Mouse (Mus musculus) ES-Bruce4 (cell line): ENCODE data around the gene Clcn5. TPM values are rescaled to one million over a fixed set of nuclear protein-coding genes. Genes with fewer than 3 reads are reported as not detected.
A peak's percentile ranks its signal among the peaks of the same experiment; 100 is the strongest.

ENCODE experiments used
- H3K27ac ChIP-seq: 2 replicates; pipeline ENCODE4 v1.5.1; 2012; ENCODE audit warnings: low read length, inconsistent platforms; ENCODE audit not compliant: insufficient read depth
- H3K27me3 ChIP-seq: 2 replicates; pipeline ENCODE4 v1.6.1; 2012; ENCODE audit warnings: mild to moderate bottlenecking, low read length, inconsistent platforms; ENCODE audit not compliant: control insufficient read depth, poor library complexity, insufficient read depth, severe bottlenecking
- H3K36me3 ChIP-seq: 2 replicates; pipeline ENCODE4 v1.6.1; 2012; ENCODE audit warnings: inconsistent platforms, mild to moderate bottlenecking, low read length, moderate library complexity; ENCODE audit not compliant: control insufficient read depth, poor library complexity, insufficient read depth, severe bottlenecking
- H3K4me1 ChIP-seq: one replicate; pipeline ENCODE4 v1.8.1; 2011; ENCODE audit warnings: low read length; ENCODE audit not compliant: control insufficient read depth, insufficient read depth
- H3K4me3 ChIP-seq: 2 replicates; pipeline ENCODE4 v1.5.1; 2011; ENCODE audit warnings: low read depth, mild to moderate bottlenecking, low read length
- H3K9ac ChIP-seq: 2 replicates; pipeline ENCODE4 v1.6.1; 2012; ENCODE audit warnings: low read depth, mild to moderate bottlenecking, inconsistent platforms; ENCODE audit not compliant: poor library complexity, severe bottlenecking
- H3K9me3 ChIP-seq: replicated peaks from 2 replicates; pipeline ENCODE4 v1.6.1; 2012; ENCODE audit warnings: mild to moderate bottlenecking, low read length, inconsistent platforms; ENCODE audit not compliant: control insufficient read depth, poor library complexity, insufficient read depth, severe bottlenecking
- CTCF ChIP-seq: IDR thresholded peaks from one replicate; pipeline ENCODE4 v1.8.1; 2011; ENCODE audit warnings: low read depth, low read length
- EP300 ChIP-seq: IDR thresholded peaks from 2 replicates; pipeline ENCODE4 v1.6.1; 2011; ENCODE audit warnings: low read depth, low read length; ENCODE audit not compliant: insufficient read depth
- POLR2A ChIP-seq: IDR thresholded peaks from one replicate; pipeline ENCODE4 v1.8.1; 2011; ENCODE audit warnings: low read length; ENCODE audit not compliant: insufficient read depth
- polyA plus RNA-seq: library from polyadenylated mRNA; stranded (reverse); fragments of >200 nt; gene quantifications from 2 replicates; pipeline ENCODE4 v1.2.4, GENCODE M21; 2011; ENCODE audit warnings: low read depth; ENCODE audit not compliant: missing spikeins, insufficient read depth, insufficient read length

The Clcn5 gene
- 43.1 and 47.2 TPM in 2 replicates for polyA plus RNA-seq

- Histone ChIP-seq H3K36me3 (no peaks in the 10 kb centered on the region), H3K27ac (no peak within 1 kb of the TSS), H3K9me3 (no peaks in the 10 kb centered on the region), H3K9ac (peak within 1 kb of the TSS; percentile 85), H3K4me3 (peak within 1 kb of the TSS; percentile 89), H3K27me3 (no peaks in the 10 kb centered on the region), H3K4me1 (no peaks in the 10 kb centered on the region)
- TF ChIP-seq EP300 (no peak), POLR2A (no peak), CTCF (no peak)
Measured at GRCm38 (mm10) chrX:7319089-7319721, at the start of gene Clcn5. Clcn5 (minus strand) TSS chrX:7319358.

- H3K27ac ChIP-seq, result no peak overlapping the region
- no peak overlapping the region for H3K9ac ChIP-seq
- H3K9me3 ChIP-seq, result no peaks in the 10 kb centered on the region
- H3K4me1 ChIP-seq, result no peaks in the 10 kb centered on the region
- no peak overlapping the region for H3K4me3 ChIP-seq
- H3K36me3 ChIP-seq, result no peaks in the 10 kb centered on the region
- TF ChIP-seq EP300 (no peak), POLR2A (no peak), CTCF (no peak)
- no peaks in the 10 kb centered on the region for H3K27me3 ChIP-seq
Measured at GRCm38 (mm10) chrX:7325455-7325854, 6.3 kb upstream of the Clcn5 start.

- Histone ChIP-seq H3K27ac (no peak overlapping the region), H3K27me3 (no peaks in the 10 kb centered on the region), H3K9ac (no peak overlapping the region), H3K4me1 (no peaks in the 10 kb centered on the region), H3K9me3 (no peaks in the 10 kb centered on the region), H3K4me3 (no peak overlapping the region), H3K36me3 (no peaks in the 10 kb centered on the region)
- TF ChIP-seq CTCF, result peak; percentile 43
- no peak for TF ChIP-seq POLR2A
Measured at GRCm38 (mm10) chrX:7322288-7322687, 3.1 kb upstream of the Clcn5 start.

- Histone ChIP-seq H3K4me3 (no peak overlapping the region), H3K36me3 (no peaks in the 10 kb centered on the region), H3K27me3 (no peaks in the 10 kb centered on the region), H3K4me1 (no peaks in the 10 kb centered on the region), H3K27ac (no peak overlapping the region), H3K9me3 (no peaks in the 10 kb centered on the region), H3K9ac (no peak overlapping the region)
- TF ChIP-seq POLR2A, result no peak
- no peak for TF ChIP-seq EP300
- TF ChIP-seq CTCF, result no peak
Measured at GRCm38 (mm10) chrX:7320571-7320970, 1.4 kb upstream of the Clcn5 start.

GRCm38 (mm10) chrX:7318551-7319025 lies 570 bp downstream of the Clcn5 start:
- no peaks in the 10 kb centered on the region for H3K27me3 ChIP-seq
- H3K4me3 ChIP-seq, result peak overlapping the region; percentile 89
- H3K4me1 ChIP-seq, result no peaks in the 10 kb centered on the region
- no peak overlapping the region for H3K27ac ChIP-seq
- H3K9ac ChIP-seq, result peak overlapping the region; percentile 85
- H3K9me3 ChIP-seq, result no peaks in the 10 kb centered on the region
- H3K36me3 ChIP-seq, result no peaks in the 10 kb centered on the region
- TF ChIP-seq CTCF, result no peak
- no peak for TF ChIP-seq POLR2A

- Histone ChIP-seq H3K27me3 (no peaks in the 10 kb centered on the region), H3K4me1 (no peaks in the 10 kb centered on the region), H3K36me3 (no peaks in the 10 kb centered on the region), H3K4me3 (no peak overlapping the region), H3K9me3 (no peaks in the 10 kb centered on the region), H3K27ac (no peak overlapping the region), H3K9ac (no peak overlapping the region)
- TF ChIP-seq CTCF (no peak), POLR2A (no peak), EP300 (no peak)
Measured at GRCm38 (mm10) chrX:7315115-7315514, 4.0 kb downstream of the Clcn5 start.
